Mouse (Mus musculus) forebrain, embryonic 13.5 days (tissue): ENCODE results near the gene Ddb1. TPM values are rescaled to one million over a fixed set of nuclear protein-coding genes. Genes with fewer than 3 reads are reported as not detected.

Experiments
- ATAC-seq: fragments of 200-750 bp; cut with Nextera tagmentation; 2 replicates; pipeline ENCODE4 v1.8.0; 2017
- H3K27ac ChIP-seq: fragments of 300-500 bp; sonication (generic); 2 replicates; pipeline ENCODE4 v1.5.1; 2015; ENCODE audit warnings: inconsistent platforms, mild to moderate bottlenecking, moderate library complexity
- H3K27me3 ChIP-seq: fragments of 300-500 bp; sonication (generic); 2 replicates; pipeline ENCODE4 v1.6.1; 2015; ENCODE audit warnings: mild to moderate bottlenecking, inconsistent platforms
- H3K36me3 ChIP-seq: fragments of 300-500 bp; sonication (generic); 2 replicates; pipeline ENCODE4 v1.6.1; 2015; ENCODE audit warnings: mild to moderate bottlenecking, inconsistent platforms; ENCODE audit not compliant: poor library complexity, severe bottlenecking
- H3K4me1 ChIP-seq: fragments of 300-500 bp; sonication (generic); 2 replicates; pipeline ENCODE4 v1.6.1; 2015; ENCODE audit warnings: inconsistent platforms
- H3K4me2 ChIP-seq: fragments of 300-500 bp; sonication (generic); 2 replicates; pipeline ENCODE4 v1.6.1; 2015; ENCODE audit warnings: inconsistent platforms, mild to moderate bottlenecking, moderate library complexity
- H3K4me3 ChIP-seq: fragments of 300-500 bp; sonication (generic); 2 replicates; pipeline ENCODE4 v1.5.1; 2015; ENCODE audit warnings: mild to moderate bottlenecking, inconsistent platforms
- H3K9ac ChIP-seq: fragments of 300-500 bp; sonication (generic); 2 replicates; pipeline ENCODE4 v1.6.1; 2015; ENCODE audit warnings: mild to moderate bottlenecking, inconsistent platforms
- H3K9me3 ChIP-seq: fragments of 300-500 bp; sonication (generic); replicated peaks from 2 replicates; pipeline ENCODE4 v1.6.1; 2016; ENCODE audit warnings: inconsistent platforms
- WGBS: fragments of 180-500 bp; shearing (Covaris S2); methylation state at CpG from one replicate; pipeline ENCODE4 v1.1.7; 2015; 5-methylcytosine and 5-hydroxymethylcytosine counted together
- polyA plus RNA-seq: library from polyadenylated mRNA; unstranded; fragments of >200 nt; fragmentation: Nextera tagmentation; extraction: Ambion mirVana; gene quantifications from 2 replicates; pipeline ENCODE4 v1.2.1, GENCODE M21; 2015

Ddb1 gene
- polyA plus RNA-seq, 1 experiment from 2014 or later: 278 TPM

GRCm38 (mm10) chr19:10599648-10600047 is 5.5 kb upstream of the Ddb1 start:
- Histone ChIP-seq H3K27ac (no peak overlapping the region), H3K9me3 (no peaks in the 10 kb centered on the region), H3K9ac (no peak overlapping the region), H3K4me1 (peaks cover 23% of the 10 kb centered on the region), H3K27me3 (no peaks in the 10 kb centered on the region), H3K4me2 (no peak overlapping the region), H3K4me3 (no peak overlapping the region), H3K36me3 (peaks cover 54% of the 10 kb centered on the region)
- 92% methylated on average over 2 of the region's 2 CpGs for WGBS
- ATAC-seq: no peak

GRCm38 (mm10) chr19:10602247-10602769 is 2.8 kb upstream of the Ddb1 start:
- Histone ChIP-seq H3K27me3 (no peaks in the 10 kb centered on the region), H3K4me1 (peaks cover 36% of the 10 kb centered on the region), H3K4me2 (peak overlapping the region; percentile 63), H3K27ac (peak overlapping the region; percentile 97), H3K9ac (peak overlapping the region; percentile 79), H3K36me3 (peaks cover 29% of the 10 kb centered on the region), H3K9me3 (no peaks in the 10 kb centered on the region), H3K4me3 (peak overlapping the region; percentile 35)
- peak; percentile 31; the same call in 1 of the 2 replicates for ATAC-seq
- WGBS: 3% methylated on average over 6 of the region's 6 CpGs

- Histone ChIP-seq H3K36me3 (peaks cover 33% of the 10 kb centered on the region), H3K4me3 (peak overlapping the region; percentile 35), H3K27me3 (no peaks in the 10 kb centered on the region), H3K9me3 (no peaks in the 10 kb centered on the region), H3K27ac (peak overlapping the region; percentile 97), H3K4me1 (peaks cover 41% of the 10 kb centered on the region), H3K4me2 (peak overlapping the region; percentile 63), H3K9ac (peak overlapping the region; percentile 79)
- WGBS: under 1% methylated on average over 9 of the region's 9 CpGs
- ATAC-seq: peak; percentile 75
These were observed 2.3 kb upstream of the Ddb1 start for GRCm38 (mm10) chr19:10602787-10603186.

- no peak overlapping the region for H3K4me2 ChIP-seq
- peaks cover 35% of the 10 kb centered on the region for H3K36me3 ChIP-seq
- peak overlapping the region; percentile 97; the same call in 1 of the 2 replicates for H3K27ac ChIP-seq
- no peaks in the 10 kb centered on the region for H3K27me3 ChIP-seq
- H3K4me1 ChIP-seq: peaks cover 44% of the 10 kb centered on the region
- no peaks in the 10 kb centered on the region for H3K9me3 ChIP-seq
- 86% methylated on average over 18 of the region's 18 CpGs for WGBS
- no peak for ATAC-seq
- peak overlapping the region; percentile 94; the same call in 1 of the 2 replicates for H3K4me3 ChIP-seq
- H3K9ac ChIP-seq: peak overlapping the region; percentile 79
These were observed 1.2 kb upstream of the Ddb1 start for GRCm38 (mm10) chr19:10603660-10604523.

- no peak for ATAC-seq
- H3K9me3 ChIP-seq: no peaks in the 10 kb centered on the region
- H3K36me3 ChIP-seq: peaks cover 35% of the 10 kb centered on the region
- 64% methylated on average over 3 of the region's 3 CpGs for WGBS
- H3K9ac ChIP-seq: peak overlapping the region; percentile 97
- H3K4me3 ChIP-seq: peak overlapping the region; percentile 94
- peak overlapping the region; percentile 83 for H3K27ac ChIP-seq
- no peaks in the 10 kb centered on the region for H3K27me3 ChIP-seq
- H3K4me2 ChIP-seq: peak overlapping the region; percentile 81
- peaks cover 44% of the 10 kb centered on the region for H3K4me1 ChIP-seq
These were observed 593 bp upstream of the Ddb1 start for GRCm38 (mm10) chr19:10604534-10604933.

GRCm38 (mm10) chr19:10605901-10606622 is 935 bp downstream of the Ddb1 start:
- Histone ChIP-seq H3K9ac (peak overlapping the region; percentile 97), H3K4me2 (peak overlapping the region; percentile 81), H3K4me3 (peak overlapping the region; percentile 94), H3K27me3 (no peaks in the 10 kb centered on the region), H3K4me1 (peaks cover 44% of the 10 kb centered on the region), H3K9me3 (no peaks in the 10 kb centered on the region), H3K36me3 (peaks cover 38% of the 10 kb centered on the region), H3K27ac (peak overlapping the region; percentile 86)
- 8% methylated on average over 20 of the region's 20 CpGs for WGBS
- no peak for ATAC-seq

GRCm38 (mm10) chr19:10608573-10609240 is 3.6 kb downstream of the Ddb1 start:
- Histone ChIP-seq H3K4me2 (no peak overlapping the region), H3K4me3 (no peak overlapping the region), H3K27me3 (no peaks in the 10 kb centered on the region), H3K9ac (no peak overlapping the region), H3K36me3 (peaks cover 65% of the 10 kb centered on the region), H3K9me3 (no peaks in the 10 kb centered on the region), H3K27ac (no peak overlapping the region), H3K4me1 (peaks cover 30% of the 10 kb centered on the region)
- no peak for ATAC-seq
- WGBS: 84% methylated on average over 5 of the region's 5 CpGs

GRCm38 (mm10) chr19:10634106-10634871 is 29.2 kb downstream of the Ddb1 start, which contains the start of gene Vwce:
Vwce (plus strand) TSS chr19:10634213.
- Histone ChIP-seq H3K36me3 (peaks cover 20% of the 10 kb centered on the region), H3K9ac (peak within 1 kb of the TSS; percentile 62), H3K4me3 (peak within 1 kb of the TSS; percentile 42), H3K4me2 (peak within 1 kb of the TSS; percentile 91), H3K27me3 (peaks cover 12% of the 10 kb centered on the region), H3K27ac (no peak within 1 kb of the TSS), H3K4me1 (peaks cover 16% of the 10 kb centered on the region), H3K9me3 (no peaks in the 10 kb centered on the region)
- ATAC-seq: peak; percentile 67
- WGBS: 2% methylated on average over 30 of the region's 32 CpGs

- H3K36me3 ChIP-seq: peaks cover 14% of the 10 kb centered on the region
- peaks cover 12% of the 10 kb centered on the region for H3K27me3 ChIP-seq
- peak overlapping the region; percentile 62 for H3K9ac ChIP-seq
- 3% methylated on average over 21 of the region's 21 CpGs for WGBS
- H3K4me2 ChIP-seq: peak overlapping the region; percentile 91
- peak overlapping the region; percentile 42 for H3K4me3 ChIP-seq
- no peak overlapping the region for H3K27ac ChIP-seq
- H3K9me3 ChIP-seq: no peaks in the 10 kb centered on the region
- peaks cover 16% of the 10 kb centered on the region for H3K4me1 ChIP-seq
- peak; percentile 84 for ATAC-seq
These were observed 29.8 kb downstream of the Ddb1 start for GRCm38 (mm10) chr19:10634872-10635318.

GRCm38 (mm10) chr19:10637840-10638239 is 32.7 kb downstream of the Ddb1 start:
- H3K27ac ChIP-seq: no peak overlapping the region
- no peaks in the 10 kb centered on the region for H3K9me3 ChIP-seq
- no peak overlapping the region for H3K9ac ChIP-seq
- peaks cover 16% of the 10 kb centered on the region for H3K4me1 ChIP-seq
- H3K4me2 ChIP-seq: no peak overlapping the region
- H3K36me3 ChIP-seq: no peaks in the 10 kb centered on the region
- peaks cover 12% of the 10 kb centered on the region for H3K27me3 ChIP-seq
- 77% methylated on average over 7 of the region's 7 CpGs for WGBS
- H3K4me3 ChIP-seq: no peak overlapping the region
- no peak for ATAC-seq

GRCm38 (mm10) chr19:10640080-10640479 is 35.0 kb downstream of the Ddb1 start:
- H3K9me3 ChIP-seq: no peaks in the 10 kb centered on the region
- H3K9ac ChIP-seq: no peak overlapping the region
- no peak overlapping the region for H3K4me2 ChIP-seq
- H3K27me3 ChIP-seq: peaks cover 7% of the 10 kb centered on the region; the same call in 1 of the 2 replicates
- no peak overlapping the region for H3K27ac ChIP-seq
- no peak for ATAC-seq
- 19% methylated on average over 5 of the region's 5 CpGs for WGBS
- no peak overlapping the region for H3K4me3 ChIP-seq
- peaks cover 4% of the 10 kb centered on the region for H3K4me1 ChIP-seq
- no peaks in the 10 kb centered on the region for H3K36me3 ChIP-seq
